Mouse (Mus musculus) lung, postnatal 14 days (tissue): ENCODE data around the gene Fam186b.

Source experiments
- DNase-seq: peaks from one replicate; pipeline ENCODE4 v3.0.0; 2021

The Fam186b gene

DNA sequence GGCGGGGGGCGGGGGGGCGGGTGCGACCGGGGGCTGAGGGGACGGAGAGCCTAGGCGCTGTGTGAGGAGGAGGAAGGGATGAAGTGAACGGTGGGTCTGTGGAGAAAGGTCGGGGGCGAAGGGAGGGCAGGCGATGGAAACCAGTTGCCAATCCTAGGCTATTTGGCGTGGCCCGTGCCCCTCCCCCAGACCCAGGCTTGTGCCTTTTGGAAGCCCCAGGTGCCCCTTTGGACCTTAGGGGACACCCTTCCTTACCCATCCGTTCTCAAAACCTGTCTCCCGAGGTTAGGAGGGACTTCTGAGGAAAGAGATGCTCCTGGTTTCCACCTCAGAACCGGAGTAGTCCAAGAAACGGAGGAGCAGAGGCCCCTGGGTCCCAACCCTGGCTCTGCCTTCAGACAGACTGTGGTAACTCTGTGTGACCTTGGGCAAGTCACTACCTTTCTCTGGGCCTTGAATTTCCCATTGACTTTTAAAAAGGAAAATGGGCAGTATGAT lies at the start of gene Fam186b:
TSS of gene Fam186b (minus strand) at position 405 of the 498 bp plus-strand sequence.
- DNase-seq = no peak

DNA sequence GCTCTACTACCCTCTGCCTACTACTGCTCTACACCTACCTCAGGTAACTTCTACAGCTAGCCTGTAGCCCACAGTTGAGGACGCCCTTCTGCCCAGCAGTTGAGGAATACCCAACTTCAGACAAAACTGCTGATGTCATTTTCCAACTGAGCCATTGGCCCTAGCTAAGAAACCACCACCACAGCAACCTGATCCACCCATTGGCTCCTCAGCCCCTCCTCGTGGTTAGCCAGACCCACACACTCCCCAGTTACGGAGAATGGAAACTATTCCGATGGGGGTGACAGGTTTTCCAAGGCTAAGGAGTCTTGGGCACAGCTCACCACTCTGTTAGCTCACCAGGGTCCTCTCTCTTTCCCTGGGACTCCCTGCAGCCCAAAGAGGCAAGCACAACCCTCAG lies 49.3 kb upstream of the Fam186b start:
- DNase-seq = no peak

DNA sequence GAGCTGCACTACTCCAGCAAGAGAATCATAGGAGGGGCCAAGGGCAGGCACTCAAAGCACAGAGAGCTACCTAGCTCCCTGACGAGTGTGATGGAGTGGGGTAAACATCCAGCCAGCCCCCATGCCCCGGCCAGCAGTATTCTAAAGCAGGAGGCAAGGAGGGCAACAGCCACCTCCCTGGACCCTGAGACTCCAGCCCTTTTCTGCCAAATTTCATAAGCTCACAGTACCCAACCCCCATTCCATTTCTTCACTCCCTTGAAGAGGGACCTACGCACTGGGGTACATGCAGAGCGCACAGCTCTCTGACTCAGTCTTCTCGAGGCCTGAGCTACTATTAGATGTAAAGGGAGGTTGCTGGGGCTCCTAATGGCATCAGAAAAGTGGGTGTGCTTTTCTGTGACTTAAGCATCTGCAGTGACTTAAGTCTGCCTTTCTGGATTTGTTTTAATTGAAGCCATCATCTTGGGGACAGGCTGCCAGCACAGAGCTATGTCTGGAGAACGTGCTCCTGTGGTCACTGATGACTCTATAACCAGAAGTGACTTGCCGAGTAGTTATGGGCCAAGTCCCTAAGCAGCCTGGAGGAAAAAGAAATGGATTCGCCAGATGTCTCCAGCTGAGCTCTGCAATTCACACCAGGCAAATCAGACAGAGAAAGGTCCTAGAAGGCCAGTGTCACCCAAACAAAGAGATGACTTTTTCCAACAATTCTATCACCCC lies 48.6 kb upstream of the Fam186b start:
- no peak for DNase-seq

DNA sequence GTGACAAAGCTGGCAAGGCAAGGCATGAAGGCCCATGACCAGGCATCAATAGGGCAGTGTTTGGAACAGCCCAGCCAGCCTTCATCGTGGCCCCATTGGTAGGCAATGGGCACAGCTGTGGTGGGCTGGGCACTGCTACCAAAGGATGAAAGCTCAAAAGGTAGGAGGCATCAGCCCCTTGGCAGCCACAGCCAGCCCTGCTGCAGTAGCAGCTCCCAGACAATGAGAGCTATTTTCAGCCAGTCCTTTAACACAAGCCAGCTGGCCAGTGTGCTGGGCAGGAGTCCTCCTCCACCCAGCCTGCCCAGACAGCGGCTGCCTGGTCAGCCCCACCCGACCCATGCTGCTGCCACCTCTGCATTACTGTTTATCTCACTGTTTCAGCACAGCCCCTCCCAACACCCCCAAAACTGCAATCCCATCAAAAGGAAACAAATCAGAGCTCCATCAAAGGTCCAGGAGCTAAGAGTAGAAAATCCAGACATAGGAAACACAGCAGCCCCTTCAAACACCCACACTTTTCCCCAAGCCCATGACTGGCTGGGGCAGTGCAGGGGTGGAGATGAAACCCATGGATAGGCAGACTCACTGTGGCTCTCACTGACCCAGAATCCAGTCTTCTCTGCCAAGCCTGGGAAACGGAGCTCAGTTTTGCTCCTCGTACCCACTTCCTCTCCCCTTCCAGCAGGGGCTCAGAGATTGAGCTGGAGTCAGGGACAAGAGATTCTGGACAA lies 47.9 kb upstream of the Fam186b start:
- peak; percentile 62 for DNase-seq

DNA sequence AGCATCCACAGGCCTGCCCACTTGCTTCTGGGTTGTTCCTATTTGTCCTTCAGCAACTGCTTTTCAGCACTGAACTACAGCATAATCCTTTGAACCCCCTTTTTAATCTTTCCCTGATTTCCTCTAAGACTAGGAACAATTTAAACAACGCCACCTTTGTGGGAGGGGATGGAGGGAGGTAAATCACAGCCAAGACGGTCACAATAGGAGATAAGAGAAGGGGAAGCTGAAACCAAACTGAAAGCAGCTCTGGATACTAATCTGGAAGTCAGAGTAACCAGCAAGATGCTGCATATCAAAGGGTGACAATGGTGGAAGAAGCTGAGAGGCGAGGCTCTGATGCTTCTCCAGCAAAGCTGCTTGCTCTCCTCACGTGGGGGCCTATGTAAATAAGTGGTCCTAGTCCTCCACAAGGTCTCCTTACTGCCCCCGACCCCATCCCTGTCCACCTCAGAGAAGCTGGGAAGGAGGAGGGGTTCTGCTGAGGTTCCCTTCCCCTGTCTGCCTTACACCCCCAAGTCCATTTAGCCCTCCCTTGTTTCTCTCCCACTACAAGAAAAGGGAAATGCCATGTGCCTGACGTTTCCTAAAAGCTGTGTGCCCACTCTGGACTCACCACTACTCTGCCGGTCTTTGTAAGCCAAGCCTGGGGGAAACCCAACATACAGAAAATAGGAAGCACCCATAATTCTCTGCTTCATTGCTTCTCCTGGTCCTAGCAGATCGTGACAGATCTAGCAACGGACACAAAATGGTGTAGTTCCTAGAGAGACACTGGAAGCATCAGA lies 46.7 kb upstream of the Fam186b start:
- no peak for DNase-seq

DNA sequence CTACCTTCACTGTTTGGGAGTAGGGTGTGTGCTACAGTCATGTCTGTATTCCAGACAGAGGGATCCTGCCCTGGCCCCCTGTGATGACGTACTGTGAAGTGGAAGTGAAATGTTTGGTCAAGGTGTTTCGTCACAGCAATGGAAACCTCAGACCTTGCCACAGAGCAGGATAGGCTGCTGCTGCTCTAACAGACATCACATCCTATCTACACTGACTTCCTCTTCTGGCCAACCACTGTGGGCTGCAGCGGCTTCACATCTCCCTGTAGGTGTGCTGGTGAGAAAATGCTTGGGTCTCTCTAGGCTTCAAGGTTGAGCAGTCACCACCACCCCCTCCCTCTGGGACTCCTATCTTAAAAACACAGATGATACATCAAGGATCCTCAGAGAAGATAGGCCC lies 45.4 kb upstream of the Fam186b start:
- DNase-seq = no peak

DNA sequence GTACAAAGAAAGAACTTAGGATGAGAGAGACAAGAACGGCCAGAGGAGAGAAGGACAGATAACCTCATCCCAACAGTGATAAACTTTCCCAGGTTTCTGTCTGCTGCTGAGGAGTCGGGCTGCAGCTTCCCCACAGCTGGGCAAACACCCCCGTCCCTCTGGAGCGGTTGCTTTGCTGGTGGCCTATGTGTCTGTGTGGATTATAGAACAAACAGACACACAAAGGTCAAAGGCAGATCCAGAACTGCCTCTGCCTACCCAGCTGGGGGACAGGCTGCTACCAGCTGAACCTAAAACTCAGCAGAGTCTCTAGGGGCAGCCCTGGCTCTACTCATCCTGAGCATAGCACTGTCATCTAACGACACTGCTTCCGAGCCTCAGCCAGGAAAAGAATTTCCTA lies 44.0 kb upstream of the Fam186b start:
- DNase-seq = no peak

DNA sequence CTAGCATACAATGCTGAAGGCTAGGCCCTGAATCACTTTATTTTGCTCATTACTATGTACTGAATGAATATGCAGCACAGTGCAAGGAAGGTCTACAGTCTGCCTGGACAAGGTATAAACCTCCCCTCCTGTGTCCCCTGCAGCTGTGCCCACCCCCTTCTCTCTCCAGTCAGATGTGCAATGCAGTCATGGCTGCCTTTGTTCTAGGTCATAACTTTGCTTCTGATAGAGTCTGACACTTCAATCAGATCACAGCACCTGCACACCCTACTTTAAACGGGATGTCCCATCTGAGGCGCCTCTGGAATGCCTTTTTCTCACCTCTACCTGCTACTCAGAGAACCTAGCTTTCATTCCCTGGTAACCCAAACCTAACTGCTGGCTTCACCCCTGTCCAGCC lies 43.2 kb upstream of the Fam186b start:
- DNase-seq = no peak

DNA sequence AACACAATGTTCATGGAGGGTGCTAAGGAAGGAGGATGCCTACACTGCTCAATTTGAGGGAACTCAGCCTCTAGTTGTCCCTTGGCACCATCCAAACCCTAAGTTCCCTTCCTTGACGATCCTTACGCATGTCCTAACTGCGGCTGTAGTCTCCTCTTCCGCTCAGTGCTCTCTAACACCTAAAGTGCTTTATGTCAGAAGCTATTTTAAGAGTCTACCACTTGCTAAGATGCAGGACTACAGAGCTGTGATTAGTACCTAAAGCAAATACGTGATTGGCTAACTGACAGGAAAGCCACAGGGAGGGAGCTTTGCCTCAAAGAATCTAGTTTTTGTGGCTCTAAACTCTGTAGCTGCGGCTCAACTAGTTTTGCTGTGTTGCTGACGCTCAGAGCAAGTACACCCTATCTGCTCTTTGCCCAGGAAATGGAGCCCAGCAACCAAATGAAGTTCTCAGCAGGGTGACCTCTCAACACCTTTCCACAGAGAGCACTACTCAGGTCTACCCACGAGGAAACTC lies 40.2 kb upstream of the Fam186b start:
- no peak for DNase-seq

DNA sequence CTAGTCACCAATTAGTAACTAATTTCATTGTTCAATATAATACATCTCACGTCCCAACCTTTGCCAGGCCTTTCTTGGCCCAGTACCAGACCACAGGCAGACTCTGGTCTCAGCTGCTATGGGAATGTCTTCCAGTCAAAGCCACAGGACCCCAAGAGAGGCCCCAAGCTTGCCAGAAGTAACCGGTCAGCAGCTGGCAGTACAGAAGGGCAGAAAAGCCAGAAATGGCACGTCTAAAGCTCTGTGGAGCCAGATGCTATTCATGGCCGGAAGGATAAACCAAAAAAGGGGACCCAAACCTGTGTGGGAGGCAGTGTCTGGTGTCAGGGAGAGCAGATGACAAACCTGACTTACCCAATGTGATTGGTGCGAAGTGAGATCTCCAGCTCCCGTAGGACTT lies 38.8 kb upstream of the Fam186b start:
- DNase-seq = no peak

DNA sequence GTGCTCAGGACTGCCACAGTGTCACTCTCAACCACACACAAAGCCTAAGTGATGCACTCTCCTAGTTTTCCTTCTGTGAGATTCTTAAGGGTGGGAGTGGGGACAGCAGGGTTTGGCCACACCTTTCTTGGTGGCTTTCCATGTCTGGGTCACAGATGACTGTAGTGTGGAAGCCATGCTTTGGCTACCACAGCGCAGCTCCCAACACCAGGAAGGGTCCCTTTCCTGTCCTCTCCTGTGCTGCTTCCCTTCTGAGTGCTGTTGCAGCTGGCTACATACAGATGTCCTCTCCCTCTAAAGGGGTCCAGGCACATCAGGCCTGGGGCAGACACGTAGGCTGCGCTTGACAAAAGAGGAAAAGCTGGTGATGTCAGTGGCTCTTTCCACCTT lies 38.0 kb upstream of the Fam186b start:
- DNase-seq = no peak

DNA sequence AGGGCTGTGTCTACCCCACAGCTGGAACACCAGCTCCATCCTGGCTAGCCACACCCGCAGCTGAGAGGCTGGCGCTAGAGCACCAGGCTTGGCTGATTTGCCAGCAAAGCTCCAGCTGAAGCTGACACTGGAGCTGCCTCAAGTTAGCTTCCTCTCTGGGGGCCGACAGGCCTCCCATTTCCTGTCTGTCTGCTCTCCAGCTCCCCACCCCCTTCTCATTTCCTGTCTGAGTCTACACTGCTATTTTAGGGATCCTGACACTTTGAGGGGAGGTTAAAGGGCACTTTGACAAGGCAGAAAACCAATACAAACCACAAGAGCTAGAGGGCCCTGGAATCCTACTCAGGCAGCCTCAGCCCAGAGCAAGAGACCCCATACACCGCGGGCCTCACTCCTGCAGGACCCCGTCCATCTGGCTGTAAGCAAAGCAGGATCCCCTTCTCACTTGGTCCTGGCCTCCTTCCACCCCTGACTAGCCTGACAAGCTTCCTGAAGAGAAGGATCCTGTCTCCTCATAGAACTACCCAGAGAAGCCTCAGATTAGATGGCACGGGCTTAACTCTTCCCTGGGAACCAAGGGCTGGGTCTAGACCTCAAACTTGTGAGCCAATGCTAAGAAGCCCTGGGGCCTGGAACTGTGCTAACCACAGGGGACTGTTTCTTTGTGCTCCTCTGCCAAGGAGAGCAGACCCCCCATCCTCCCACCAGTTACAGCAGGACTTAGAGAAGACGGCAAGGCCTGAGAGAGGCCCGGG lies 37.4 kb upstream of the Fam186b start:
- DNase-seq = peak; percentile 82

DNA sequence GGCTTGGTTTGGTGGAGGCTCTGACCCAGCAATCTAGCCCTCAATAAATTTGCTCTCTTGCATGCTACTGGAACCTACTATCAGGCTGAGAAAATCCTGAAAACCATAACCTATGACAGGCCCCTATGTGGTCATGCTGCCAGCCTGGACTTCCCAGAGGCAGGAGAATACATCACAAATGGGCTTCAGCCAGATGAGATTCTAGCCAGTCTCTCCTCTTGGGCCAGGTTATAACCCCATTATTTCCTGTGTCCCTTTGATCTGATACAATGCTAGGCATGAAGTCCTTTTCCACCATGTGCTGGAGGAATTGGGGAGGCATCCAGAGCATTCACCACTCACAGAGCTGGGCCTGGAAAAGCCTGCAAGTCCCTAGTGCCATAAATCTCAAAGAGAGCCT lies 36.4 kb upstream of the Fam186b start:
- DNase-seq = no peak

DNA sequence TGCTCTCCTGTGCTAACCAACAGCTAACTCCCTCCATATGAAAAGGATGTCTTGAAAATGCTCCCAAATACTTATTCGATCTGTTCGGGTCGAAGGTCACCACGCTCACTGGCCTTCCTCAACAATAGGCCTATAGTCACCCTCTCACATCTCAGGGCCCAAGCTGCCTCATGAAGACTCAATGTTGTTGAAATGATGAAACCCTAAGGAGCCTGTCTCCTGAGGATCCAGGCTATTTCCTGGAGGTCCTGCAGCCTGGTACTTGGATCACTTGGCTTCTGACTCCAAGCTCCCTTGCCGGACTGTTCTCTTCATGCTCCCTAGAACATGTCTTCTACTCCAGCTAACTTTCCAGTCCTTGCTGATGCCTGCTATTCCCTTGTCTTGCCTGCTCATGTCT lies 35.7 kb upstream of the Fam186b start:
- DNase-seq = no peak

DNA sequence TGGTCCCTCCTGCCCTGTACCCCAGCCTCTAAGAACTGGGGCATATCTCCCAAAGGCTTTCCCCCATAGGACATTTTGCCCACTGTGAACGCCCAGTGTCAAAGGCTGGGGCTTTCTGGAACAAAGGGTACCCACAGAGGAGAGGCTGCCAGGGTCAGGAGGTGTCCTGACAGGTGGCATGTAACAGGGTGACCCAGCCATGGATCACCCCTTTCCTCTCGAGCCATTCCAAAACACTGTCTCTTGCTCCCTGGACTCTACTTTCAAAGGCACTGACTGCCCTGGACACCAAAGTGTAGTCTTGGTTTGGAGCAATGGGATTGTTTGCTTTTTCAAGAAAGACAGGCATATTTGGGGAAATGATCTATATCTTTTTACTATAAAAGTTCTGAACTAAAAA lies 34.6 kb upstream of the Fam186b start:
- no peak for DNase-seq

DNA sequence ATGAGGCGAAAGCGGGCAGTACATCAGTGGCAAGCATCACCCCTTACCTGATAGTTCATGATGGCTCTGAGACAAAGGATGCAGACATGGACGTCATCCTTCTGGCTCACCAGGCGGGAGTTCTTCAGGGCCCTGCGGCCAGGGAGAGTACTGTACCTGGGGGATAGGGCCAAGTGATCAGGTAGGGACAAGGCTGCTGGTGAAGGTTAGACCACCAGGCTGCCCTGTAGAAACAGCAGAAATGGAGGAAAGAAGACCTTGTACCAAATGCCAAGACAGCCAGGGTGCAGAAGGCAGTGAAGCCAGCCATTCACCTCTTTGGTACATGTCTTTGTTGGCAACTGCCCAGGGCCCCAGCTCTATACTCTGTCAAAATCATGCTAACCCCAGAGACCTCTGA lies 32.3 kb upstream of the Fam186b start:
- no peak for DNase-seq

DNA sequence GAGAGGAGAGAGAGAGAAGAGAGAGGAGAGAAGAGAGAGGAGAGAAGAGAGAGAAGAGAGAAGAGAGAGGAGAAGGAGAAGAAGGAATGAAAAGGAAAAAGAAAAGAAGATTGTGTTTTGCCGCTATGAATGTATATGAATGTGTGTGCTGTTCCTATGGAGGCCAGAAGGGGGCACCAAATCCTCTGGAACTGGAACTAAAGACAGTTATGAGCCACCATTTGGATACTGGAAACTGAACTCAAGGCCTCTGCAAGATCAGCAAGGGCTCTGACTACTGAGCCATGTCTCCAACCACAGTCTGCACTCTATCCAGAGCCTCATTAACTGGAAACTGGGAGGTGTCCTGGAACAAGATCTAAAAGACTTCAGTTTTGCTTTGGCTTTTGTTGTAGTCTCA lies 31.3 kb upstream of the Fam186b start:
- peak; percentile 68 for DNase-seq

DNA sequence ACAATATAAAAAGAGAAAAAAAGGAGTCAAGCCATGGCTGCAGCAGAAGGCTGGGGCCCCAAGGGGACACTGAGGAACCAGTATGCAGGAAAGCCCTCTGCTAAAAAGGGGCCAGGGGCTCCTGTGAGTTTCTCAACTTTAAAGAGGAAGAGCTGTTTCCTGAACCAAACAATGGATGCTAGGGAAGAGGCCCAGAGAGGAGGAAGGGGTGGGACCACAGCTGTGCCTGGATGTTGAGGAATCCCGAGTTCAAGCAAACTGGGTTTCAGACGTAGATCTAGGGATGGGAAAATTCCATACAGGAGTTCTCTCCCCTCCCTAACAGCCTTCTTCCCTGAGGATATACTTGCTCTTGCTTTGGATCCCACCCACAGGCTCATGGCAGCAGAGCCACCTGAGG lies 30.7 kb upstream of the Fam186b start:
- no peak for DNase-seq

DNA sequence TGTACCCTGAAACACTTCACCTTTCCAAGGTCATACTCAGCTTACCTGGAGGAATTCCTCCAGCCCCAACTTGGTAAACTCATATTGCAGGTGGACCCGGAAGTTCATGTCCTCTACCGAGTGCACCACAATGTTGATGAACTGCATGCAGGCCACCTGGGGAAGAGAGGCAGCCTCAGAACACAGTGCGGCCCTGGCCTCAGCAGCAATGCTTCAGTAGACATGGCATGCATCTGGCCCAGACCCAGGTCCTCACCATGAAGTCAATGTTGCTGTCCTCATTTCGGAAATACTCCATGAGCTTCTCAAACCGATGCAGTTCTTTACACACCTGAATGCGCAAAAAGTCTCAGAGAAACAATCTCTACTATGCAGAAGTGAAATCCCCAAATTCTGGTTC lies 29.9 kb upstream of the Fam186b start:
- DNase-seq = no peak

DNA sequence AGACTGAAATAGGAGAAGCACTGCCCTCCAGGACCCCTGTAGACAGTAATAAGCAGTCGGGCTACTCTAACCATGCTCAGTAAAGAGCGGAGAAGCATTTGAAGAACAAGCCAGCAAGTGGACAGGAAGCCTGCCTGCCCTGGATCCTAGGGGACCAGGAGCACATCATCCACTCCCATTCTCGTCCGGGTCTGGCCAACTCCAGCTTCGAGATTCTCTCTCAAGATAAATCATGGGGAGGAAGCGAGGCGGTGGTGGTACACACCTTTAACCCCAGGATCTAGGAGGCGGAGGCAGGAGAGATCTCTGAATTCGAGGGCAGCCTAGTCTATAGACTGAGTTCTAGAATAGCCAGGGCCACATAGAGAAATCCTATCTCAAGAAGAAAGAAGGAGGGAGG lies 28.5 kb upstream of the Fam186b start:
- no peak for DNase-seq

DNA sequence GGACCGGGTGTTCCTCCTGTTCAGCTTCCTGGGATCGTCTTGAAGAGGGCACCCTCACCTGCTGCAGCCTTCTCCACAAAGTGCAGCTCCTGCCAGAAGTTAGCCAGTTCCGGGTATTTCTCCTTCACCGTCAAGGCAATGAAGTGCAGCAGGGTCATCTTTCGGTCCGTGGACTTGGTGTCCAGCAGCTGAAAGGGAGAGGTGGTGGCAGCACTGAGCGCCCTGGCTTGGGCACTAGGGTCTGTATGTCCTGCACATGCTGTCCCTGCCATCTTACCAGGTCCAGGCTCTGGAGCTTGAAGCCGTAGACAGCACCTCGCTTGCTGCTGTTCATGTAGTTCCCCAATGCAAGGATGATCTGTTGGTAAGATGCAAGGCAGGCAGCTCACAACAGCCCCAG lies 25.3 kb upstream of the Fam186b start:
- no peak for DNase-seq

DNA sequence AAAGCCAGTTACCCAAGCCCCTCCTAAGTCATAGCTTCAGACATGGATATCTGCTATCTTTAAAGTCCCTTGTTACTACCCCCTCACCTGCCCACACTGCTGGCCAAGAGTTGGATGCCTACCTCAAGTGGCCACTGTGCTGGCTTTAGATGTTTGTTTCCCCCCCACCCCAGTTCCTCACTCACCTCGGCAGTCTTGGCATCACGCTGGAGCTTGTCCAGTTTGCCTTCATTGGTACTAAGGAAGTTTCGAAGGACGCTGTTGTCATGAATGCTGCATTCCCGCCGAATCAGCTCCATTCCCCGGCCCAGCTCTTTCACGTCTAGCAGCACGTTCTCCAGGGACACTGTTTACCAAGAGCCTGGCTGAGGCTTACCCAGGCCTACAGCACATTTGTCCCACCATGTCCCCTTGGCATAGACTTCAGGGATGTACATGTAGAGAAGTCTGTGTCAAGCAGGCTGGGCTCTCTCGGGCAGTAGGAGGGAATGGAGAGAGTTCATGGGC lies 24.5 kb upstream of the Fam186b start:
- no peak for DNase-seq
